Mouse (Mus musculus) layer of hippocampus, postnatal 10 days (tissue): Measurements from ENCODE around the gene Ints1. TPM values are rescaled to one million over a fixed set of nuclear protein-coding genes. Genes with fewer than 3 reads are reported as not detected.

Experiments
- DNase-seq, 2 experiments: peaks; one replicate each; pipeline ENCODE4 v3.0.0; 2021; ENCODE audit warnings: low spot score in 2 of 2
- microRNA-seq, 2 experiments: library from miRNA; unstranded; fragments of <30 nt; microRNA quantifications; one replicate each; pipeline ENCODE4 v1.2.0; 2021
- total RNA-seq, 2 experiments: library from RNA; stranded (reverse); gene quantifications; 2 replicates each; pipeline ENCODE4 v1.2.3; 2021

Gene Ints1
- total RNA-seq, 2 experiments from 2014 or later = 91.7 to 93.3 TPM

DNA sequence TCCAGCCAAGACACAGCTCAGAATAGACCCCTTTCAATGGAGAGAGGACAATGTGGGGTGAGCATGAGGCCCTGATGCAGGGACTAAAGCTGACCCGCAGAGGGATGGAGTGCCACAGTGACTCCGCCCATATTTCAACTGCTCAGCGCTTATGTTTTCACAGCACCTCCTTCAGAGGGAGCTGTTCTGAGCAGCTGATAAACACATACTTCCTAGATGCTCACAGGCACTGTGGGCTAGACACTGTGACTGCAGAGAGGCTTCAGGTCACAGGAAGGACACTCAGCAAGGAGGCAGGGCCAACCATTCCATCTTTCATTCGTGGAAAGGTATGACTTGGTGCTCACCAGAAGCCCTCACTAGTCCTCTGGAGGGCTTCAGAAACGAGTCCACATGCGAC, 52.8 kb downstream of the Ints1 start:
- no peak for DNase-seq

DNA sequence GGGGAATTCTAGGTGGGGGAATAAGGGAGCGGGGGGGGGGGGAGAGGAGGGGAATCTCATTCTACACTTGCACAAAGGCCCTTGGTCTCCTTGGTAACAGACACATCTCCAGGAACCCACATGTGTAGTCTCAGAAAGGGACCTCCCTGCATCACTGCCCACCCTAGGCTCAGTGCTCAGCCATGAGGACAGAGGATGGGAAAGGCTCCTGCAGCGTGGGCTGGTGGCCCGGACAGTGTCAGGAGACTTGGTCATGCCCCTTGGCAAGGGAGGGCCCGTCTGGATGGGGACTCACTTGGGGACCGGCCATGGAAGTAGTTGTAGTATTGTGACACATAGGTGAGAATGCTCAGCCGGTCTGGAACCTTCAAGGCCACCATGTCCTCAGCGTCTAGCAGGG, 56.5 kb downstream of the Ints1 start:
- no peak for DNase-seq

DNA sequence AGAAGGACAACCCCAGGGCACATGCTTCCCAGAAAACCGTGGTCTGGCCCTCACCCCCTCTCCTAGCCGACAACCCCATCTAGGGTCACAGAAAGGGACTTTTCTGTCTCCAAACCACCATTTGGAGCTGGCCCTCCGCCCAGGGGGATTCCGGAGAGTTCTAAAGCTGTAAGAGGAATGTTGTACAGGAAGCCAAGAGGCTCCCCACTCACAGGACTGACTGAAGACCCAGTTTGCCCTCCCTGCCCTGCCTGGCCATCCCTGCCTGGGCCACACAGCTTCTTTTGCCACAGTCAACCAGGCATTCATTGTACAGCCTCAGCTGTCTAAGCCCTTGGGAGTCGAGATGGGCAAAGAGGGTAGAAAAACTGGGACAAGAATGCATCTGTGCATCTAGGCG, 56.9 kb downstream of the Ints1 start:
- no peak for DNase-seq

DNA sequence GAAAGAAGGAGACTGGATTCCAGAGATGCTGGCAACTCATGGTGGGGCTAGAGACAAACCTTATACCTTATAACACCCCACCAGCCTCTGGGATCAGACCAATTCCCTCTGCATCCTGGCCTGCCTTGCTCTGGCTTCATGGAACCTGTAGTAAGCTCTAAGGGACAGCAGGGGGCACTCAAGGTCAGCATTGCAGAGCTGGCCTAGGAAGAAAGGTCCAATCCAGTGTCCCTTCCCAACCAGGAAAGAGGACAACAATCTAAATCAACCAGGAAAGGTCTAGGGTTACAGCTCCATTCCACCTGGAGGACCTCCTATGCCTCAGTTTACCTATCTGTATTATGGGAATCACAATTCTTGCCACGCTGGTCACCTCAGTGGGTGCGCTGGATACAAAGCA, 57.8 kb downstream of the Ints1 start:
- peak; percentile 60 to 65 for DNase-seq

DNA sequence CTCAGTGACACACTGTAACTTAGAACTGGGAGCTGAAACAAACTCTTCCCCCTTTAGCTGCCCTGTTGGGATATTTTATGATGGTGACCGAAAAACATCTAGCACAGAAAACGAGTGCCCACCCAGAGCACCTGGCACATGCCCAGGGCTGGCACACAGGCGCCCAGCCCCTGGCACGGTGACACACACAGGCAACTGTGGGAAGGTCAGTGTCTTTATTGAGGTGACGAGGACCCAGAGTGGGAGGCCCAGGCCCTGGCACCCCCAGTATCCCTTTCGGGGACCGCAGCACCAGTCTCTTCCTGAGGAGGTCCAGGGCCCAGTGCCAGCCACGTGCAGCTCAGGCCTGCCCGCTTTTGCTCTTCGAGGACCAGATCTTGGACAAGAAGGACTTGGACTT, 69.0 kb downstream of the Ints1 start:
- DNase-seq = no peak

DNA sequence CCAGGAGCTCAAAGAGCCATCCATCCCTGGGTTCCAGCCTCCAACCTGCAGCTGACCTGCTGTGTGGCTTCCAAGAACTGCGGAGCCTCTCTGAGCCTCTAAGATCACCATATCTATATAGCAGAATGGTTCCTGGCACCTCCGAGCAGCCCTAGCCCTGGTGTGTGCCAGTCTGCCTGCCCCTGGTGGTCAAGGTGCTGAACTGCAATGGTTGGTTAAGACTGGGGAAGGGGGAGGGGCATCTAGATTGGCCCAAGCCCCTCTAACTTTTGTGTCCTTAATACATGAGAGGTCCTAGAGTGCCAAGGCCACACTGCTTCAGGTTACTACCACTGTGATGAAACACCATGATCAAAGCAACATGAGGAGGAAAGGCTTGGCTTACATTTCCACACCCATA, 72.6 kb downstream of the Ints1 start:
- peak in 1 of 2 experiments; percentile 23 for DNase-seq

DNA sequence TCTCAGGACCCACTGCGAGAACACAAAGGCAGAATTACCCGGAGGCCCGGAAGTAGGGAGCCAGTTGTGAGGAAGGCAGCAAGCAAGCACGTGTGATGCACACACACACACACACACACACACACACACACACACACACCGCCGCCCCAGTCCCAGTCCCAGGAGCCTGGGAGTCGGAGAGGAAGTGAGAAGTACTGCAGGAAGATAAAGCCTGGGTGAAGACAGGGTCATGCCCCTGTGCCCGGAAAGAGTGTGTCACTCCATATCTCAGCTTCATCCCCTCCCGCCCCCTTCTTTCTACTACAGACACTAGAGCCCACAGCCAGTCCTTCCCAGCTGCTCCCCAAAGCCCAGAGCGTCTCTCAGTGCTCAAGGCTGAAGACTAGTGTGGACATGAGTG, 73.2 kb downstream of the Ints1 start:
- DNase-seq = no peak

Small RNAs within 50 kb of the gene (microRNA-seq; reads per million reads assigned to microRNA genes)
- 0.59 to 0.89 reads per million in 2 experiments for gene Mir7037

Other genes with a start within 250 kb of the Ints1 start
- under 1 TPM in 1 of 2 experiments, not detected in 1; 0.13 TPM for gene Uncx, start 232.2 kb downstream of the Ints1 start, total RNA-seq
- 1 to 10 TPM; 3.5 to 4.3 TPM for gene Micall2, start 39.3 kb downstream of the Ints1 start, total RNA-seq
- gene Mafk, start 15.8 kb upstream of the Ints1 start, total RNA-seq = 10 to 100 TPM; 10.3 to 10.4 TPM
- gene Tmem184a, start 44.2 kb upstream of the Ints1 start, total RNA-seq = under 1 TPM in 1 of 2 experiments, not detected in 1; 0.85 TPM
- not detected for gene Gm26938, start 50.7 kb upstream of the Ints1 start, total RNA-seq
- gene Psmg3, start 51.2 kb upstream of the Ints1 start, total RNA-seq = 10 to 100 TPM; 16.1 to 23.2 TPM
- 10 to 100 TPM; 36.1 to 41.9 TPM for gene Elfn1, start 132.3 kb upstream of the Ints1 start, total RNA-seq